Mouse (Mus musculus): ENCODE measurements at regions not wholly inside any gene's neighbourhood (a gene's known extent, or its start where the extent isn't known, plus 50 kb on each side); places are given as distances from the start of the nearest gene placed in this dataset.

DNA sequence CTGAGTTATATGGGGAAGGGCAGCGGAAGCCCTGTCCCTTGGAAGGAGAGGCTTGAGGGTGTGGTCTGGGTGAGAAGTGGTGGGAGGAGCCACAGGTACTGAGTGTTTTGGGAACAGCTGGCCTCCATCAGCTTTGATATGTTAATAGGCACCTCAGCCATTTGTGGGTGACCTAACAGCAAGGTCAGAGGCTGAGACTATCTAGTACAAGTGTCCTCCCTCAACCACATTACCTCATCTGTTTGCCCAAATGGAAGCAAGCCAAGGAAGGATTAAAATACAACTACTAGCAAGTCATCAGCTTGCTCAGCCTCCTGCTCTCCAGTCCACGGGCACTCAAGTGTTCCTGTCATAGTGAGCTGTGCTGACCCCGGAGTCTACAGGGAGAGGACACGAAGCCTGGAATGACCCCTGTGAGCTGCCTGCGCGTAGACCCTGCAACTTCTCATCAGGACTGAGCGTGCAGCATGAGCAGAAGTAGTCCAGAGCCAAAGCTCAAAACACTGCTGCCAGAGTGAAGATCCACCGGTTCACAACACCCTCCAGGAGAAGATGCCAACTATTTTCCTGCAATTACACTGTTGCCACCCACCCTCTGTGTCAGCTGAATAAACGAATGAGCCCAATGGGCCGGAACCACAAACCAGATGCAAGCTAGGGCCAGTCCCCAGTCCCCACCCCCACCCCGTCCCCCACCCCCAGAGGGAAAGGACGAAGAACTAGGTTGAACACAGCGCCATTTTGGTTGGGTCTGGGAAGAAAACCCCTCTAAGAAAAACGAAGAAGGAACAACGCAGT lies 239.6 kb downstream of the Qk start:
- no peak for DNase-seq (ENCODE audit: low spot score in 2 of 2)

DNA sequence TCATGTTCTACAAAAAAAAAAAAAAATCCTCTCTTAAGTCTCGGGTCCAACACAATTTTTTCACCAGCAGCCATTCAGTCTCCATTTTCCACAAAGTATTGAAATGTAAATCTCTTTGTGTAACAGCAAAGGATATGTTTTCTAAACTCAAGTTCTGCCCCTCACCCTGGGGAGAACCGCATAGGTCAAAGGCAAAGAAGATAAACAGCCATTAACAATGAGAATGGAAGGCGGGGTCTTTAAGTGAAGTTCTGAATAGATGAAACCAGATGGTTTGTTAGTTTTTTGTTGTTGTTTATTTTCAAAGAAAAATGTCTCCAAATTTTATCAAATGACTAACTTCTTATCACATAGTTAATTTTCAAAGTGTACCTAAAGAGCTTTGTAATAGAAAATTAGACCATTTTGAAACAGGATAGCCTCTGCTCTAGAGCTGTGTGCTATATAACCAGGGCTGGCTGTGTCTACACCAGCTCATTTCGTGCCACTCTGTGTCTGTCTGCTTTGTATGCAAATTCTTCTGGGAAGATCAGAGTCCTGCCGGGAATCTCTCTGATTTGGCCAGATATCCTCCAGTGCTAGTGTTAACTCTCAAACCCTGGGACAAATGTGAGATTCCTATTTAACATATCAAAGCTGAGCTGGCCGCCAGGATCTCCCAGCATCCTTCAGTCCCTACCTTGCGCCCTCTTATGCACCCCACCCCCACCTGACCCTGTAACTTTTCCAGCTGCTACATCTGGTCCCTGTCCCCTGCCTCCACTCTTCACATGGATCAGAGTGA lies 240.9 kb downstream of the Qk start:
- no peak for DNase-seq (ENCODE audit: low spot score in 2 of 2)

DNA sequence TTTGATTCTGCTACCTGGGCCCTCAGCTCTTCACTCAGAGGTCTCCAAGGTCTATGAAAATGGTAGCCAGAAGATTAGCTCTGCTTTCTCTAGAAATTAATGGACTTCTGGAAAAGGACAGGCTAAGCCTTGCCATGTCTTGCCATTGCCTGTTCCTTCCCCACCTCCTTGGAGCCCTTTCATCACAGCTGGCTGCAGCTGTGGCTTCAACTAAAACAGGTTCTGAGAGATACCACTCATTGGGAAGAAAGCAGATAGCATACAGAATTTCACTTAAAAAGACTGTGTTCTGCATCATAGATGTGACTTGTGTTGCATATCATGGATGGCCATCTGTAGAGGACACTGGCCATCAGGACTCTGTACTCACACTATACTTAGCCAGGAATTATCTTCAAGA lies 246.4 kb downstream of the Qk start:
- DNase-seq (ENCODE audit: low spot score in 2 of 2) = no peak

DNA sequence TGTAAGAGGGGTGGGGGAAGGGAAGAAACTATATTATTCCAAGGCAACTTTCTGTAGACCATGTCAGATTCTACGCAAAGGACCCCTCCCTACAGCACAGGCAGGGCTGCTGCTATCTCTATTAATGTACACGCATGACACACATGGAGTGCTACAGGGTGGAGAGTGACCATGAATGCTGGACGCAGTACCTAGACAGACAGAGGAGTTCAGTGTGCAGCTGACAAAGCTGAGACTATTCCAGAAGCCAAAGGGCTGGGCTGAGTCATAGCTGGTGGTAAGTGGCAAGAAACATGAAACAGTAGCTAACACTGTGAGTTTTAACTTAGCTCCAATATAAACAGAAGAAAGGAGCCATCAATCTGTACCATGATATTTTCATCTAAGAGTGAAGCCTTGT lies 250.4 kb downstream of the Qk start:
- no peak for DNase-seq (ENCODE audit: low spot score in 2 of 2)

DNA sequence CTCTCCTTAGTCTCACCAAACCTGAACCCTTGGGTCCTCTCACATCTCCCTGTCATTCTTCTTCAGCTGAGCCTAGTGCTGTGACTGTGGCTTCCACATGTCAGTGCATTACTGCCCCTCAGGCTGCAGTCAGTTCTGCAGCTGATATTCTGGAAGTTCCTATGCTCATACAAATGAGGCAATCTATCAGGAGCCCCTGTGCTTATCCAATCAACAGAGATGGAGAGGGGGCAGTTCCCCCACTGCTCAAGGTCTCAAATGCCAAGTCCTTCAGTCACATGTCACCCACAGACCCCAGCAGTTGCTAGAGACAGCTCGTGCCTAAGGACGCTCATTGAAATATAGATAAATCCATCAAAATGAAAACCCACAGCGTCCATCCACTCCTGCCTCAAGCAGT lies 254.5 kb downstream of the Qk start:
- no peak for DNase-seq (ENCODE audit: low spot score in 2 of 2)

DNA sequence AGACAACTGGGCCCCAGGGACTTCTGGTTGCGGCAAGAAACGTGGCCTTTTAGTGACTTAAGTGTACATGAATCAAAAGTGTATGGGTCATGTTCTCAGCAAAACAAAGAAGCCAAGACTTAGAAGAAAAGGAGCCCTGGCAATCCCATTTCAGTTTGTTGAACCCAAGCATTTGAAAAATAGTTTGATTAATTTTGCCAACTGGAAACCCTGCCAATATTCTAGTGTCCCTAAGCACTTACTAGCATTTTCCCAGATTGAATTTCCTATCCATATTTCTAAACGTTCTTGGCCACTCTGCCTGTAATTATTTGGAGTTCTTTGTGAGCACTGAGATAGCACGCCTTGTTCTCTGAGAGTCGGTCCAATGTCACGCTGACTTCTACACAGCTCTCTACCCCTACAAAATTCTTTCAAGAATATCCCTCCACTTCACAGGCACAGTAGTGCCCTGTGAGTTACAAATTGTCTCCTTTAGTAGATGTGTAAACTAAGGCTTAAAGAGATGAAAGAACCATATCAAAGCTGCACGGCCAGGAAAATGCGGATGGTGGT lies 257.0 kb downstream of the Qk start:
- no peak for DNase-seq (ENCODE audit: low spot score in 2 of 2)

DNA sequence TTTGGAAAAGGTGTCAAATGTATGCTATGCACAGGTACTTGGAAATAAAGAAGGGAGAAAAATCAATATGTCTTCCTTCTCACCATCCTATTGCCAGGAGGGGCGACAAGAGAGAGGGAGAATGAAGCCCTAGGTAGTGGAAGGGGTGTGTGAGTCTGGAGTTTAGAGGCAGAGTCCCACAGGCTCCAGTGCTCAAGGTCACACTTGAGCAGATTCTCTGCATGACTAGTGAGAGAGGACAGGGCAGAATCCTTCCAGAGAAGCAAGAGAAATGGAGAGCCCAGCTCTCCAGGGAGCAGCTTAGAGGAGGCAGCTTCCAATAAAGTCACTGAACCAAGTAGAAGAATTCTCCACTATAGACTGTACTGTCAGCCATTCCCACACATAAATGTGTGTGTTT lies 261.9 kb downstream of the Qk start:
- no peak for DNase-seq (ENCODE audit: low spot score in 2 of 2)

DNA sequence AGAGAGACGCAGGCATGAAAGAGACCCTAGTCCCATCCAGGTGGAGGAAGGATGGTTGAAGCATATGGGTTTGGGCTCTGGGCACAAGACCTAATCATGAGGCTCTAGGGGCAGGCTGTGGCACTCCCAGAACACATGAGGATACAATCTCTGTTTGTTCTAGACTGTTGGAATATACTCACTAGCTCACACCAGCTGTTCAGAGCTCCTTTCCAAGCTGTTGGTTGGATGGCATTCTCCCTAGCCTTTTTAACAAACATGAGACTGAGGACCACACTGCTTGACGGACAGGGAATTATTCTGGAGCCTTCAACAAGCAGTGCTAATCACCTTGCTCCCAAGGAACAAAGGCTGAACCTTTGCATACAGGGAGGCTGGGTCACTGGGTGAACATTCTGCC lies 263.6 kb downstream of the Qk start:
- DNase-seq (ENCODE audit: low spot score in 2 of 2) = no peak

DNA sequence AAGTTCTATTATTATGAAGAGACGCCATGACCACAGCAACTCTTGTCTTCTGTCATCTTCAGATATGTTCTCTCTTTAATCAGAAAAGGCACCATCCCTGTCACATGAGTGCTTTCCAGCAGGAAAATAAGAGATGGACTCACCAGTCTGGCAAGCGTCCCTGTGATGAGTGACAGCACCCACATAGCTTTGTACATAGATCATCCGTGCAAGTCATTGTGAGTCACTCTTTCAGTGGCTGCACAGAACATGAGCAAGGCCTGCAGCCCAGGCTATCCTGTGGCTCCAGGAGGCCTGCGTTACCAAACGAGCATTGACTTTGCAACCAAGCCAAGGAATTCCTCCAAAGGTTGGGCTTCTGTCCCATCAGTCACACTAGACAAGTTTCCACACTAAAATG lies 265.3 kb downstream of the Qk start:
- no peak for DNase-seq (ENCODE audit: low spot score in 2 of 2)

DNA sequence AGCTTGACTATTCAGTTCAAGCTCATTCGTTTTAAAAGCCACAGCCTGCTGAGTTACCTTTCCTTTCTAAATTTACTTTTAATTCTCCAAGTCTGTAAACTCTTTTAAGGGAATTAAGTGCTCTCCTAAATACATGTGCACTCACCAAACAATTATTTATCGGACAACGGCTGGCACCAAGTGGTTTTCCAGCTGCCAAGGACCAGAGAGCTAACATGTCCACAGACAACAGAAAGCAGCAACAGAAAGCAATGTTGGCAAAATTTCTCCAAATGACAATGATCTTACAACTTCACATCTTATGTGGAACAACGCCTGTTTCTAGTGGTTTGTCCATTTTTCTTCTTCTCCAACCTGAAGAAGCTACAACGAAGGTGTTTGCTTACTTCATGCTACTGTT lies 275.3 kb downstream of the Qk start:
- no peak for DNase-seq (ENCODE audit: low spot score in 2 of 2)

DNA sequence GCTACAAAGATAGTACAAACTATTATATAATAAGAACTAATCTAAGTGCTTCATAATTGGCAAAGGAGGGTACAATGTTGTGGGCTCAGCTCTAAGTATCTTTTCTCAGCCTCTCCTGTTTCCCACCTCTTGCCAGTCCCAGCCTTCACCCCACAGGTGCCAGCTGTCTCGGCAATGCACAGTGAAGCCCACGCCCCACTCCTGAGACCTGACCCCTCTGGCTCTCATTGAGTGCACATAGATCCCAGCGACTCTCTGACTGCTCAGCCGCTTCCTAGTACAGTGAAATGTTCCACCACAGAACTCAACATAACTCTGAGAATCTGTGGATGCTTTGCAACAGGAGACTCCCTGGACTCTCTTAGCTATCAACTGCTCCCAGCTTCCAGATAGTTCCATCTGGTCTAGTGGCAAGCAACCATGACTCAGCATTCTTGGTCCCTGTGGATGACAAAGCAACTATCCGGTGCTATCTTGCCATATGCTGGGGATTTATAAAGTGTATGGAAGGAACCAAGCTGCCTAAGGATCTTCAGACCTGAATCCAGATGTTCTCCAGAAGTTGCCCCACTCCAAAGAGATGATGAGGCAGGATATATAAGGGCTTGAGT lies 277.5 kb downstream of the Qk start:
- DNase-seq (ENCODE audit: low spot score in 2 of 2) = no peak

DNA sequence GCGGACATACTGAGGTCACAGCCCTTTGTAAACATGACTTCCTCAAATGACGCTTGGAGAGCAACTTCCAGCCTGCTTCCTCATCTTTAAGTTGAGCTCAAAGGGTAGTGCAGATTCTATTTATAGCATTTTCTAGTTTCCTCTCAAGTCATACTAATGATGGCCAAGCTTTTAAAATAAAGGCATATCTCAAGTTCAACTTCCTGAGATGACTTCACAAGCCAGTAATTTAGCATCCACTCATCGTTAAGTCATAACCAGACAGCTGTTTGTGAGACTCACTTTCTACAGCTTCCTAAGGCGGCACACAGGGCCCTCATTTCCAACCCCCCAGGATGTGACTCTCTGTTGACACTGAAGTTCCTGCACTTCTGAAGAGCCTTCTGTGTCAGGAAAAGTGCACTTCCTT lies 278.7 kb downstream of the Qk start:
- DNase-seq (ENCODE audit: low spot score in 2 of 2) = no peak

DNA sequence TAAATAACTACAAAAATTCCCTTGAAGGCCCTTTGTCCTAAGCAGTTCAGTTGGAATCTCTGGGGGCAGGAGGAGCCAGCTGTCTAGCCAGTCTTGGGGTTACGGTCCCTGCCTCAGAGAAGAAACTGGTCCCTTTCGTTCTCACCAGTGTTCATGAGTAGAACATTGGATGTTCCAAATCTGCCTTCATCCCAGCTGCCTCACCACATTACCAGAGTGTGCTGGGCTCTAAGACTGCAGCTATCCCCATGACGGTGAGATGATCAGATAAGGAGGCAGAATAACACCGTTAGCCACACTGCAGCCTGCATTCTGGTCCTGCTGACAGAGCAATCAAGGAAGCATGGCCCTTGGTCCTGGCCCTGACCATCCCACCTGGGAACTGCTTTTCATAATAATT lies 279.3 kb downstream of the Qk start:
- no peak for DNase-seq (ENCODE audit: low spot score in 2 of 2)

DNA sequence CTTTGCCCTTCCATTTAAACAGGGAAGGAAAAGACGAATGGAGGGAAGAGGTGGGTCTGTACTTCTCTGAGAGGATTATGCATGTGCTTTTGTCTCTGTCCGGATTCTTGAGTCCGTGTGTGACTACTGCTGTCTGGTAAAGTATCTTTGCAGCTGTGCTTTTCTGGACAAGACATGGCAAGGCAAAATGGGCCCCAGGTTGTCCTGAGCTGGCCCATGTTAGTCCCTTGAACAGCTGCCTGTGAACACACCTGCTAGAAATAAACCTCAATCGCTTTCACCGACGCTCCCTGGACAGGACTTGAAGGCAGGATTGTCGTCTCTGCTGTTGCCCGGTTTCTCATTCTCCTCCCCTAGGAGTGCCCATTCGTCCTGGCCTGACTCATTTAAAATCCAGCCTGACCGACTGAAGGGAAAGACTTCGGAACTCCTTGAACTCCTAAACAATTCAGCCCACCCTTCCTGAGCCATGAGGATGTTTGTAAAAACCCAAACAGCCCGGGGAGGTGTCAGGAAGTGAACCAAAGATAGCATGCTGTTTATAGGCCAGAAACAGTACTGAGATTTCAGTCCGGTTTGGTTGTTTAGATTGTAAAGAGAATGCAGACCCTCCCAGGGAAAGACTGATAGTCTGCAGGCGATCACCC lies 281.7 kb downstream of the Qk start:
- no peak for DNase-seq (ENCODE audit: low spot score in 2 of 2)

DNA sequence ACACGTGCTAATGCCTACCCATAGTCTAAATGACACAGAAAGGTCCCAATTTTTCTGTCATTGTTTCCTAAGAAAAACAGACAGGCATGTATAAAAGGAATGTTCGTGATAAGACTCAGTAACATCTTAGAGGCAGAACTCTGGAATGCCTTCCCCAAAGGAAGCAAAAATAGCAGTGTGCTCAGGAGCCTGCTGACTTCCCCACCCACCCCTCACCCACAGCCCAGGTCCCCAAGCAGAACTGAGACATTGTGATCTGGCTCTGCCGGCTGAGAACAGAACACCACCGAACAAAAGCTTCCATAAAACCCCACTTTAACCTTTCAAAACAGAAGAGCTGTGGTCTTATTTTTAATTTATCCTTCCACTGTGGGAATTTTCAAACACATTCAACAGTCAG lies 286.1 kb downstream of the Qk start:
- no peak for DNase-seq (ENCODE audit: low spot score in 2 of 2)

DNA sequence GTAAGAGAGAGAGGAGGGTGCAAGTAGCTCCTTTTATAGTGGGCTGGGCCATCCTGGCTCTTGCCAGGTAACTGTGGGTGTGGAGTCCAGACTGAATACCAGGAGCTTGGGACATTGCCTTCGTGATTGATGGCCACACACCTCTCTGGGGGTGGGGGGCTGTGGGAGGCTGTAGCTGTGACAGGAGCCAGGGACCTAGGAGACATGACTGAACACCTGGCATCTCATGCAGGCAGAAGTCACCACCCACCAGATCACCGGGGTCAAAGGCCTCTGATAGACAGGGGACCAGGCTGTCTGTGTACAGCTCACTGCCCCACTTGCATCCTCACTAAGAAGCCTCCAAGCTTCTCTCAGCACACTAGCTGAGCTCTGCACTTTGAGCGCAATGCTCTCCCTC lies 288.6 kb downstream of the Qk start:
- no peak for DNase-seq (ENCODE audit: low spot score in 2 of 2)

DNA sequence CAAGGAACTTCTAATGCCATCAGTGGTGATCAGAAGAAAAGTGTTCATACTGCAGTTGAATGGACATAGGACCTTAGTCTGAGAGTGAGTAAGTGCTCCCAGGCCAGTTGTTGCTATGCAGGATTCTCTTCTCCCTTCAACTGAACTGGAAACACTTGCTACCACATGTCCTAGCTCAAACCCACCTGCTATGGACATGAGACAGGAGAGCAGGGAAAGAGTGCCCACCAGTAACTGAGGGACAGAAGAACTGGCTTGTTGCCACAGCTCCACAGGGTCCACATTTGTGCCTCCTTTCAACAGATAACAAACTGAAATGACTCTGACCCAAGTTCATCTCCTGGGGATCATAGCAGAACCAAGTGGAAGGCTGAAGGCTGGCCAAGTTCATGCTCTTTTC lies 292.9 kb downstream of the Qk start:
- no peak for DNase-seq (ENCODE audit: low spot score in 2 of 2)

DNA sequence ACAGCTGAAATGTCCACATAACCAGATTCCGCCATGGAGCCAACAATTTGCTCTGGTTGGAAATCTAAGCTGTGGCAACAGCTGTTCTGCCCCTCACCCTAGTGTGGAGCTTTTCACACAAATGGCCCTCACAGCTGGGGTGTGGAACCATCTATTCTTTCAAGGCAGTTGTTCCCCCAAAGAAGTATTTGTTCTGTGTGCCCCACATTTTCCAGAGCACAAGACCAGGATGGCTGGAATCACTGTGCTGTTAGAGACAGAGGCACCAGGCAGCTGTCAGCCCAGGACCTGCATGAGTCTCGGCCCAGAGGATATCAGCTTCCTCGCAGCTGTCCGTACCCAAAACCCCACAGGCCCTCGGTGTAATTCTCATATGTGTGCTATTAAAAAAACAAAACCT lies 294.4 kb downstream of the Qk start:
- DNase-seq (ENCODE audit: low spot score in 2 of 2) = no peak

DNA sequence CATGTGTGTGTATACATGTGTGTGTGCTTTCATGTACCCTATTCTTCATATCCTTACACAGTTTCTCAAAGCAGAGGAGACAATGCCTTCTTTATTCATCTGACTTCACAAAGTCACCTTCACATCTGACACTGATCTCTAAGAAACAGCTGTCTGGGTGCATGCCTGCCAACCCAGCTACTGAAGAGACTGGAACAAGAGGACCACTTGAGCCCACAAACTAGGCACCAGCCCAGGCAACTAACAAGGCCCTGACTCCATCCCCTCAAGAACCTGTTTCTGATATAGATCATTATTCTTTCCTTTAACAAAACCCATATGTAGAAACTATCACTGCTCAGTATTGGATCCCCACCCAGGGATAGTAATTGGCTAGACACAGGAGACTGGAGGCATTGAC lies 295.3 kb downstream of the Qk start:
- no peak for DNase-seq (ENCODE audit: low spot score in 2 of 2)

DNA sequence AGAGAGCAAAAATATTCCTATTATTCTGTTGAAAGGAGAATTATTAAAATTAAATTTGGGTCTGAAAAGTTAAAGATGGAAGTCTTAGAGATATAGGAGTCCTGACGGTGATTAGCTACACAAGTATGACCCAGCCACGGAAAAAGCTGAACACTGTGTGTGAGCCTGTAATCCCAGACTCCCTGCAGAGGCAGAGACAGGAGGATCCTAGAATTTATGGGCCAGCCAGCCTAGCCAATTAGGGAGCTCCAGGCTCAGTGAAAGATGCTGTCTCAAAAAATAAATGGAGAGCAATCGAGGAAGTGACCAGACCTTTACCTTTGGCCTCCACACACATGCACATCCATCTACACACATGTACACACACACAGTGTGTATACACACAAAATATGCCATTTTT lies 307.5 kb downstream of the Qk start:
- DNase-seq (ENCODE audit: low spot score in 2 of 2) = no peak

DNA sequence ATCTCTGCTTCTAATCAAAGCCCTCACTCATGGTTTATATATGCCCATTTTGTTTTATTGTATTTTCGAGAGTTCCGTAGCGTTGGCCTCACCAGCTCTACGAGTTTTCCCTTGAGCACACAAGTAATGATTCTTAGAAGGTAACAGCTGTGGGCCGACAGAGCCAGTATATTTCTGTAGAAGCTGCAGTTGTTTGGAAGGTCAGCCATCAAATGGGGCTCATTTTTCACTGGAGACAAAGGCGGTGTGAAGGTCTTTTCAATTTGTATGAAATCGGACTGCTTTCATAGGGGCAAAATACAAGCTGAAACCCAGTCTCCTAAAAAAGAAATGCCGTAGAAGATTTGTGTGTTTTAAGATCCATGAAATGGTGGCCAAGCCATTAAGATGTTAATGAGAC lies 307.9 kb downstream of the Qk start:
- DNase-seq (ENCODE audit: low spot score in 2 of 2) = no peak

DNA sequence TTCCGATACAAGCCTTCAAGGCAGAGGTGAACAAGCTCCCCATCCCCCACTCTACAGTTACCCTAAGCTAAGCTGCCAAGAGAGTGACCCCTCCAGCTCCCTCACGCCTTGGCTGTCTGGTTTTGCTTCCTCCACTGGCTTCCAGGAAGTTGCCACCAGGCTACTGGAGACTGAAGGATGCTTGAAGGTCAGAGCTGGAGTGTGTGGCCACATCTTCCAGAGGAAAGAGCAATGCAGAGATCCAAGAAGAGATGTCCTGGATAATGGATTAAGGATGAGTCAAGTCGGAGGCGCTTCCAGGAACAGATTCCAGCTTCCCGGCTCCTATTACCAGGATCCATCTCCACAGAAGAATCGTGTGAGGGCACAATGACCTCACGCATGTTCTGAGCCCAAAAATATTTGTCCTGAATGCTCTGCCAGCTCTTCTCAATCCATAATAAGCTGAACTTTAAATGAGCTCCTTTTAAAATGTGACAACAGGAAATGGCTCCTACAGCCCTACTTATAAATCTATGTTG lies 318.5 kb downstream of the Qk start:
- no peak for DNase-seq (ENCODE audit: low spot score in 2 of 2)

Measured in right cerebral cortex, postnatal 36 days (tissue).